Mouse (Mus musculus): ENCODE measurements around the gene Tmem9. TPM values are rescaled to one million over a fixed set of nuclear protein-coding genes. Genes with fewer than 3 reads are reported as not detected.

Gene Tmem9
- total and polyA plus RNA-seq, 3 experiments: 11.1 to 28.6 (median 13.1) TPM

DNA sequence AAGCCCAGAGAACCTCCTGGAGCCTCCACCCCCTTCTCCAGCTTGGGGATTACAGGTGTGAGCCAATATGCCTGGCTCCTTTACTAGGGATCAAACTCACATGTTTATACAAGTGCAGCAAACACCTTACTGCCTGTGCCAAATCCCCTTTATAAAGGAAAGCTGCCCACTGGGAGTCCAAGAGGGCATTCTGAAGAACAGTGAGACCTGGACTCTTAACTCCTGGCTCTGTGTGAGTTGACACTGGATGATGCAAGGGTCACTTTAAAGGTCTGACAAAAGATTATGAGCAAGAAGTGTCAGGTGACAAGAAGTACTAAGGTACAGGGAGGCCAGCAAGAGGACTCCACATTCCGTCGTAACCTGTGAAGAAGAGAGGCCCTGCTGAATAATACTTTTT, 6.5 kb upstream of the Tmem9 start:
- no peak for DNase-seq
- WGBS: 90% methylated on average over 2 of the region's 2 CpGs

DNA sequence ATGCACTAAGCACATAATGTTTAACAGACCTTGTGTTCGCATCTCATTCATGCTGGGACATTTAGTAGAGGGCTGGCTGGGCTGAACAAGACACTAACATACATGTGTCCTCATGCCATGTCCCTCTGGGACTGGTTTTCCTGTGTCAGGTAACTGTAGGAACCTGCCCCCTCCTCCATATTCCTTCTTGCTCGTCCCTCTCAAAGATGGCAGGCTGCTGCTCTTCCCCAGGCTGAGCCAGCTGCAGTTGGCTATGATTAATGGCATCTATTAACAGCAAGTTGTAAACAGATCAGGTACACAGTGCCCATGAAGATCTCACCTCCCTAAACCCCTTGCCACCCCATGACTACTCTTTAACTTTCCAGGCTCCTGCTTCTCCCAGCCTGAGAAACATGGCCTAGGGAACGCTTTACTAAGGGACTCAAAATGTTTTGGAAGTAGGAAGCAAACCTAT, 1.6 kb upstream of the Tmem9 start, which contains the start of gene Igfn1:
TSS of gene Igfn1 (minus strand) at position 51 of the 457 bp plus-strand sequence.
- DNase-seq: no peak
- intact Hi-C loops (cut with DNase I): no loop called here

More for the DNA sequence above, 6.5 kb upstream of the Tmem9 start:
- intact Hi-C loops (cut with DNase I): no loop called here
- Histone ChIP-seq H3K4me3 (no peak overlapping the region), H3K4me1 (ENCODE audit: control insufficient read depth, insufficient read depth, low read length) (no peaks in the 10 kb centered on the region), H3K27ac (no peak overlapping the region), H3K27me3 (ENCODE audit: control insufficient read depth, insufficient read depth, low read length) (no peaks in the 10 kb centered on the region), H3K79me2 (replicated peaks; ENCODE audit: control insufficient read depth, insufficient read depth, low read length) (no peaks in the 10 kb centered on the region), H3K36me3 (ENCODE audit: control insufficient read depth, insufficient read depth, low read length) (no peaks in the 10 kb centered on the region), H3K9ac (ENCODE audit: low read depth, low read length) (no peak overlapping the region)
- TF ChIP-seq CTCF (IDR thresholded peaks at IDR 0.05) (no peak), EP300 (IDR thresholded peaks at IDR 0.05; ENCODE audit: insufficient read depth, low read depth, low read length) (no peak), POLR2A (IDR thresholded peaks at IDR 0.05; ENCODE audit: insufficient read depth, low read depth, low read length) (no peak)

DNA sequence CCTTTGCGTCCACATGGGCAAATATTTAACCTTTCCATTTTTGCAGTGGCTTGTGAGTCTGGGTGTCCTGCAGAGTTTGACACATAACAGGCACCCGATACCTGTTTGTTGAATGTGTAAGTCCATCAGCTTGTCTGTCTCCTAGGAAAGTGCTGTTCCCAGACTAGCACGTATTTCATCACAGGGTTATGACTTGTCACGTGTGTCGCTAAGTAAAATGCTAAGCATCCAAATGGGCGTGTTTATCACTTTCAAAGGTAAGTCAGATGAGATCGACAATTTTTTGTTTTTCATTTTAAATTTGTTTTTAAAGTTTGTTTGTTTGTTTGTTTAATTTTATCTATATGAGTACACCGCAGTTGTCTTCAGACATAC, 196 bp downstream of the Tmem9 start:
- no peaks in the 10 kb centered on the region; the same call in 1 of the 2 replicates for H3K4me1 ChIP-seq (ENCODE audit: control insufficient read depth, insufficient read depth, low read length)
- H3K36me3 ChIP-seq (ENCODE audit: control insufficient read depth, insufficient read depth, low read length): no peaks in the 10 kb centered on the region
- intact Hi-C loops (cut with DNase I): no loop called here
- H3K4me3 ChIP-seq: peak overlapping the region; percentile 41
- H3K27me3 ChIP-seq (ENCODE audit: control insufficient read depth, insufficient read depth, low read length): no peaks in the 10 kb centered on the region
- TF ChIP-seq POLR2A (IDR thresholded peaks at IDR 0.05; ENCODE audit: insufficient read depth, low read depth, low read length) (no peak), CTCF (IDR thresholded peaks at IDR 0.05) (0 out of 2 replicates have a peak, but pooled peaks have one; percentile 10)
- no peak overlapping the region for H3K9ac ChIP-seq (ENCODE audit: low read depth, low read length)
- WGBS: 18% methylated on average over 8 of the region's 8 CpGs
- no peak for DNase-seq
- no peak overlapping the region for H3K27ac ChIP-seq
- no peaks in the 10 kb centered on the region for H3K79me2 ChIP-seq (replicated peaks; ENCODE audit: control insufficient read depth, insufficient read depth, low read length)

More for the DNA sequence above, 1.6 kb upstream of the Tmem9 start, which contains the start of gene Igfn1:
- H3K27ac ChIP-seq: no peak within 1 kb of the TSS
- H3K4me1 ChIP-seq (ENCODE audit: control insufficient read depth, insufficient read depth, low read length): no peaks in the 10 kb centered on the region; the same call in 1 of the 2 replicates
- no peaks in the 10 kb centered on the region for H3K79me2 ChIP-seq (replicated peaks; ENCODE audit: control insufficient read depth, insufficient read depth, low read length)
- WGBS: 94% methylated on average over 3 of the region's 3 CpGs
- no peaks in the 10 kb centered on the region for H3K27me3 ChIP-seq (ENCODE audit: control insufficient read depth, insufficient read depth, low read length)
- H3K36me3 ChIP-seq (ENCODE audit: control insufficient read depth, insufficient read depth, low read length): no peaks in the 10 kb centered on the region
- TF ChIP-seq EP300 (IDR thresholded peaks at IDR 0.05; ENCODE audit: insufficient read depth, low read depth, low read length) (no peak), POLR2A (IDR thresholded peaks at IDR 0.05; ENCODE audit: insufficient read depth, low read depth, low read length) (no peak), CTCF (IDR thresholded peaks at IDR 0.05) (no peak)
- no peak within 1 kb of the TSS for H3K9ac ChIP-seq (ENCODE audit: low read depth, low read length)
- no peak within 1 kb of the TSS for H3K4me3 ChIP-seq

DNA sequence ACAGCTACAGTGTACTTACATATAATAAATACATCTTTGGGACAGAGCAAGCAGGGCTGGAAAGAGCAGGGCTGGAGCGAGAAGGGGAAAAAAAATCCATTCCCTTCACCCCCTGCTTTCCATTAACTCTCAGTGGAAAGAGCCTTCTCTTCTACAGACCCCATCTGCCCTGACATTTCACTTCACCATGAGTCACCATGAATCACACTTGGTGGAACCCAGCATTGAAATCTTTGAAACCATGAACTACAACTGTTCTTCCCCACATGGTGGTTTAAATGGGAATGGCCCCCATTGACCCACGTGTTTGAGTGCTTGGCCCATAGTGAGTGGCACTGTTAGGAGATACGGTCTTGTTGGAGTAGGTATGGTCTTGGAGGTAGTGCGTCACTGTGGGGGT, 2.3 kb downstream of the Tmem9 start:
- Histone ChIP-seq H3K9ac (ENCODE audit: low read depth, low read length) (no peak overlapping the region), H3K79me2 (replicated peaks; ENCODE audit: control insufficient read depth, insufficient read depth, low read length) (no peaks in the 10 kb centered on the region), H3K4me3 (no peak overlapping the region), H3K27me3 (ENCODE audit: control insufficient read depth, insufficient read depth, low read length) (no peaks in the 10 kb centered on the region), H3K27ac (no peak overlapping the region), H3K4me1 (ENCODE audit: control insufficient read depth, insufficient read depth, low read length) (no peaks in the 10 kb centered on the region; the same call in 1 of the 2 replicates), H3K36me3 (ENCODE audit: control insufficient read depth, insufficient read depth, low read length) (no peaks in the 10 kb centered on the region)
- TF ChIP-seq POLR2A (IDR thresholded peaks at IDR 0.05; ENCODE audit: insufficient read depth, low read depth, low read length) (no peak), EP300 (IDR thresholded peaks at IDR 0.05; ENCODE audit: insufficient read depth, low read depth, low read length) (no peak), CTCF (IDR thresholded peaks at IDR 0.05) (no peak)
- no peak for DNase-seq
- intact Hi-C loops (cut with DNase I): no loop called here
- 86% methylated on average over 4 of the region's 4 CpGs for WGBS

DNA sequence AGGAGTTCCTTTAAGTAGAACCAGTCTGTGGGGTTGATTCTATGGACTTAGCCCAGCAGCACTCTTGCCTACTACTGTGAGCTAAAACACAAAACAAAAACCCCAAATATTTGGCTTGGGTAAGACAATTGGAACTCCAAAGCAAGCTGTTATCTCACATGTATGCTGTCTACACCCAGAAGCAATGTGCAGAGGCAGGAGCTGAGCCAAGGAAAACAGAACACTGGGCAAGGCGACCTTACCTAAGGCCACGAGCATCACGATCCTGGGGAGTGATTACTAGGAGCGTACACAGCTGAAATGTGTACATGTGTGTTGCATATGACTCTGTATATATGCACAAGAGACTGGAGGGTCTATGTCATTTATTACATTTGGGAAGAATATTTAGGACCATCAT, 5.6 kb downstream of the Tmem9 start:
- TF ChIP-seq EP300 (IDR thresholded peaks at IDR 0.05; ENCODE audit: insufficient read depth, low read depth, low read length) (no peak), CTCF (IDR thresholded peaks at IDR 0.05) (no peak), POLR2A (IDR thresholded peaks at IDR 0.05; ENCODE audit: insufficient read depth, low read depth, low read length) (no peak)
- H3K27me3 ChIP-seq (ENCODE audit: control insufficient read depth, insufficient read depth, low read length): no peaks in the 10 kb centered on the region
- intact Hi-C loops (cut with DNase I): no loop called here
- no peak for DNase-seq
- H3K4me3 ChIP-seq: no peak overlapping the region
- no peak overlapping the region for H3K27ac ChIP-seq
- WGBS: 32% methylated on average over 4 of the region's 4 CpGs
- no peaks in the 10 kb centered on the region for H3K4me1 ChIP-seq (ENCODE audit: control insufficient read depth, insufficient read depth, low read length)
- H3K36me3 ChIP-seq (ENCODE audit: control insufficient read depth, insufficient read depth, low read length): no peaks in the 10 kb centered on the region
- H3K79me2 ChIP-seq (replicated peaks; ENCODE audit: control insufficient read depth, insufficient read depth, low read length): no peaks in the 10 kb centered on the region
- H3K9ac ChIP-seq (ENCODE audit: low read depth, low read length): no peak overlapping the region

DNA sequence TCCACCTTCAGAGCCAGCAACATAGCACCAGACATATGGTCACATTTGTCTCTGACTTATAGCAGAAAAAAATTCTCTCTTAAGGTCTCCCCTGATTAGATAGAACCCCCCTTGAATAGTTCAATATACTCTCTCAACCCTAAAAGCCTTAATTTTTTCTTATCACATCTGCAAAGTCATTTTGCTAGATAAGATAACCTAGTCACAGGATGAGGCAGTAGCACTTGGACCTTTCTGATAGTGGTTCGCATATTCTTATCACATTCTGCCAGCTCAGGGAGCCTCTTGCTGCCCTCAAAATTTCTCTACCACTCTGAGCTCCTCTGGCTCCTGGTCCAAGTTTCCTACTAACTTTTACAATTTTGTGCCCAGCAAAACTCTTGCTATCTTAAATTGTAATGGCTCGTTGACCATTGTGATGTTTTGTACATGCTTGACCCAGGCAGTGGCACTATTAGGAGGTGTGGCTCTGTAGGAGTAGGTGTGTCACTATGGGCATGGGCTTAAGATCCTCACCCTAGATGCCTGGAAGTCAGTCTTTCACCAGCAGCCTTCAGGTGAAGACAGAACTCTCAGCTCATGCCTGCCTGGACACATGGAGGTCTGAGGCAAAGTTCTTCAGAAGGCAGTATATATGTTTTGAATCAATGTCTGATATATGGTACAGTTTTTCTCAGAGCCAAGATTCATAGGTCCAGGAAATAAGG, 7.0 kb downstream of the Tmem9 start:
- no peak for DNase-seq
- TF ChIP-seq EP300 (IDR thresholded peaks at IDR 0.05; ENCODE audit: insufficient read depth, low read depth, low read length) (no peak), CTCF (IDR thresholded peaks at IDR 0.05) (no peak), POLR2A (IDR thresholded peaks at IDR 0.05; ENCODE audit: insufficient read depth, low read depth, low read length) (no peak)
- no peak overlapping the region for H3K4me3 ChIP-seq
- H3K27ac ChIP-seq: no peak overlapping the region
- intact Hi-C loops (cut with DNase I): no loop called here
- no peaks in the 10 kb centered on the region for H3K79me2 ChIP-seq (replicated peaks; ENCODE audit: control insufficient read depth, insufficient read depth, low read length)
- WGBS: 49% methylated on average over 2 of the region's 2 CpGs
- H3K4me1 ChIP-seq (ENCODE audit: control insufficient read depth, insufficient read depth, low read length): no peaks in the 10 kb centered on the region
- H3K36me3 ChIP-seq (ENCODE audit: control insufficient read depth, insufficient read depth, low read length): no peaks in the 10 kb centered on the region
- H3K27me3 ChIP-seq (ENCODE audit: control insufficient read depth, insufficient read depth, low read length): no peaks in the 10 kb centered on the region
- no peak overlapping the region for H3K9ac ChIP-seq (ENCODE audit: low read depth, low read length)

Data from heart, adult 2 months (tissue).